Mouse (Mus musculus) neural tube, embryonic 14.5 days (tissue): ENCODE measurements at regions not wholly inside any gene's neighbourhood (a gene's known extent, or its start where the extent isn't known, plus 50 kb on each side); places are given as distances from the start of the nearest gene placed in this dataset.
"Not testable (repeated sequence)": the region's sequence is repeated elsewhere in the genome, so short reads cannot be mapped to it uniquely, and the experiment has no call there.

ENCODE experiments used
- ATAC-seq: fragments of 200-750 bp; cut with Nextera tagmentation; 2 replicates; pipeline ENCODE4 v1.8.0; 2017; ENCODE audit warnings: low read depth, mild to moderate bottlenecking, moderate TSS enrichment, moderate library complexity
- H3K27ac ChIP-seq: fragments of 300-500 bp; sonication (generic); 2 replicates; pipeline ENCODE4 v1.5.1; 2014; ENCODE audit warnings: low read depth, mild to moderate bottlenecking, control low read depth, low read length, moderate library complexity, mixed read lengths
- H3K27me3 ChIP-seq: fragments of 300-500 bp; sonication (generic); 2 replicates; pipeline ENCODE4 v1.6.1; 2014; ENCODE audit warnings: low read length; ENCODE audit not compliant: control insufficient read depth, insufficient read depth
- H3K36me3 ChIP-seq: fragments of 300-500 bp; sonication (generic); 2 replicates; pipeline ENCODE4 v1.6.1; 2014; ENCODE audit warnings: low read length, mixed read lengths; ENCODE audit not compliant: control insufficient read depth, insufficient read depth
- H3K4me1 ChIP-seq: fragments of 300-500 bp; sonication (generic); 2 replicates; pipeline ENCODE4 v1.6.1; 2014; ENCODE audit warnings: low read length; ENCODE audit not compliant: control insufficient read depth, insufficient read depth
- H3K4me2 ChIP-seq: fragments of 300-500 bp; sonication (generic); 2 replicates; pipeline ENCODE4 v1.6.1; 2014; ENCODE audit warnings: mild to moderate bottlenecking, low read depth, low read length, control low read depth
- H3K4me3 ChIP-seq: fragments of 300-500 bp; sonication (generic); 2 replicates; pipeline ENCODE4 v1.5.1; 2014; ENCODE audit warnings: low read depth, low read length, control low read depth, mixed read lengths
- H3K9ac ChIP-seq: fragments of 300-500 bp; sonication (generic); replicated peaks from 2 replicates; pipeline ENCODE4 v1.6.1; 2014; ENCODE audit warnings: low read depth, mild to moderate bottlenecking, control low read depth, low read length, mixed read lengths
- H3K9me3 ChIP-seq: fragments of 300-500 bp; sonication (generic); 2 replicates; pipeline ENCODE4 v1.6.1; 2016; ENCODE audit warnings: low read length; ENCODE audit not compliant: control insufficient read depth
- WGBS: fragments of 180-500 bp; shearing (Covaris S2); extraction: QIAGEN DNeasy Blood & Tissue Kit; methylation state at CpG from one replicate; pipeline ENCODE4 v1.1.7; 2014; 5-methylcytosine and 5-hydroxymethylcytosine counted together

- Histone ChIP-seq H3K27ac (peak overlapping the region; percentile 86), H3K9ac (peak overlapping the region; percentile 21; the same call in 1 of the 2 replicates)
- H3K9me3 ChIP-seq, H3K4me3 ChIP-seq, H3K4me1 ChIP-seq, H3K27me3 ChIP-seq, H3K4me2 ChIP-seq, H3K36me3 ChIP-seq: not testable (repeated sequence)
- ATAC-seq: peak; percentile 95
- 14% methylated on average over 1 of the region's 2 CpGs for WGBS
Measured at GRCm38 (mm10) chrX:103532620-103533199, 97.7 kb upstream of the Zcchc13 start.

GRCm38 (mm10) chrX:103533306-103533705 lies 97.1 kb upstream of the Zcchc13 start:
- H3K27me3 ChIP-seq: no peaks in the 10 kb centered on the region
- ATAC-seq: peak; percentile 74
- peak overlapping the region; percentile 86 for H3K27ac ChIP-seq
- H3K4me1 ChIP-seq: peaks cover 8% of the 10 kb centered on the region
- H3K36me3 ChIP-seq: no peaks in the 10 kb centered on the region
- no peaks in the 10 kb centered on the region for H3K9me3 ChIP-seq
- 2% methylated on average over 11 of the region's 11 CpGs for WGBS
- H3K4me2 ChIP-seq: peak overlapping the region; percentile 20; the same call in 1 of the 2 replicates
- no peak overlapping the region for H3K4me3 ChIP-seq
- H3K9ac ChIP-seq: peak overlapping the region; percentile 21; the same call in 1 of the 2 replicates

- Histone ChIP-seq H3K27ac (peak overlapping the region; percentile 86), H3K4me2 (no peak overlapping the region; the same call in 1 of the 2 replicates), H3K4me3 (no peak overlapping the region), H3K27me3 (no peaks in the 10 kb centered on the region), H3K9ac (no peak overlapping the region), H3K4me1 (peaks cover 8% of the 10 kb centered on the region), H3K9me3 (no peaks in the 10 kb centered on the region), H3K36me3 (no peaks in the 10 kb centered on the region)
- WGBS: 6% methylated on average over 1 of the region's 1 CpGs
- ATAC-seq: no peak
Measured at GRCm38 (mm10) chrX:103533831-103534230, 96.6 kb upstream of the Zcchc13 start.

GRCm38 (mm10) chrX:103546490-103547202 lies 83.7 kb upstream of the Zcchc13 start:
- ATAC-seq: no peak
- H3K4me3 ChIP-seq: no peak overlapping the region
- no peak overlapping the region for H3K4me2 ChIP-seq
- H3K4me1 ChIP-seq: no peaks in the 10 kb centered on the region
- H3K27me3 ChIP-seq: no peaks in the 10 kb centered on the region
- H3K9me3 ChIP-seq: no peaks in the 10 kb centered on the region
- WGBS: 78% methylated on average over 5 of the region's 5 CpGs
- H3K9ac ChIP-seq: no peak overlapping the region
- no peak overlapping the region for H3K27ac ChIP-seq
- H3K36me3 ChIP-seq: no peaks in the 10 kb centered on the region

GRCm38 (mm10) chrX:103551304-103551703 lies 79.1 kb upstream of the Zcchc13 start:
- 87% methylated on average over 14 of the region's 14 CpGs for WGBS
- no peak overlapping the region for H3K27ac ChIP-seq
- H3K4me2 ChIP-seq: no peak overlapping the region
- H3K4me3 ChIP-seq: no peak overlapping the region
- no peaks in the 10 kb centered on the region for H3K4me1 ChIP-seq
- H3K36me3 ChIP-seq: no peaks in the 10 kb centered on the region
- ATAC-seq: no peak
- no peak overlapping the region for H3K9ac ChIP-seq
- no peaks in the 10 kb centered on the region for H3K27me3 ChIP-seq
- H3K9me3 ChIP-seq: no peaks in the 10 kb centered on the region

- H3K9ac ChIP-seq: no peak overlapping the region
Measured at GRCm38 (mm10) chrX:103553196-103553595, 77.2 kb upstream of the Zcchc13 start.

GRCm38 (mm10) chrX:103553605-103554004 lies 76.8 kb upstream of the Zcchc13 start:
- ATAC-seq: no peak
- H3K4me2 ChIP-seq: no peak overlapping the region
- H3K9ac ChIP-seq: no peak overlapping the region
- no peaks in the 10 kb centered on the region for H3K27me3 ChIP-seq
- H3K9me3 ChIP-seq: no peaks in the 10 kb centered on the region
- 66% methylated on average over 3 of the region's 3 CpGs for WGBS
- H3K27ac ChIP-seq: no peak overlapping the region
- no peaks in the 10 kb centered on the region for H3K4me1 ChIP-seq
- H3K36me3 ChIP-seq: no peaks in the 10 kb centered on the region
- no peak overlapping the region for H3K4me3 ChIP-seq

More at GRCm38 (mm10) chrX:103553196-103553595, 77.2 kb upstream of the Zcchc13 start:
- H3K4me3 ChIP-seq: no peak overlapping the region
- WGBS: 91% methylated on average over 3 of the region's 3 CpGs
- no peak overlapping the region for H3K27ac ChIP-seq
- no peak for ATAC-seq
- H3K4me1 ChIP-seq: no peaks in the 10 kb centered on the region
- H3K9me3 ChIP-seq: no peaks in the 10 kb centered on the region
- no peaks in the 10 kb centered on the region for H3K27me3 ChIP-seq
- no peaks in the 10 kb centered on the region for H3K36me3 ChIP-seq
- H3K4me2 ChIP-seq: no peak overlapping the region

- peak; percentile 95 for ATAC-seq
- H3K4me3 ChIP-seq, H3K9ac ChIP-seq, H3K9me3 ChIP-seq, H3K36me3 ChIP-seq, H3K4me1 ChIP-seq, H3K4me2 ChIP-seq, H3K27me3 ChIP-seq: not testable (repeated sequence)
- H3K27ac ChIP-seq: peak overlapping the region; percentile 56; the same call in 1 of the 2 replicates
- 17% methylated on average over 4 of the region's 5 CpGs for WGBS
Measured at GRCm38 (mm10) chrX:103555041-103555986, 75.1 kb upstream of the Zcchc13 start.
